Mouse (Mus musculus) left cerebral cortex, postnatal 10 days (tissue): ENCODE data around the gene Dok3. TPM values are rescaled to one million over a fixed set of nuclear protein-coding genes. Genes with fewer than 3 reads are reported as not detected.

Experiments
- DNase-seq, 2 experiments: peaks; one replicate each; pipeline ENCODE4 v3.0.0; 2021 to 2022; ENCODE audit warnings: low spot score in 2 of 2, mixed read lengths in 1 of 2; ENCODE audit errors: extremely low spot score in 1 of 2
- intact Hi-C: fragments of 180-260 bp; cut with DNase I; formaldehyde crosslinking; loops from one replicate; pipeline ENCODE4 v1.15.1; 2025
- total RNA-seq, 2 experiments: library from RNA; stranded (reverse); gene quantifications; 2 replicates each; pipeline ENCODE4 v1.2.3; 2021

Dok3 gene
- total RNA-seq, 2 experiments from 2014 or later: 4.3 to 4.5 TPM

- DNase-seq: peak in 1 of 2 experiments; percentile 62
- intact Hi-C loops: loop anchor here (5.0 kb wide), 1 partner anchor 90 kb away; no protein-coding TSS in a partner anchor
These were observed 16.6 kb downstream of the Dok3 start for GRCm38 (mm10) chr13:55512379-55513031.

- no peak for DNase-seq
- intact Hi-C loops: loop anchor here (5.0 kb wide), 1 partner anchor 89 kb away; no protein-coding TSS in a partner anchor
These were observed 17.6 kb downstream of the Dok3 start for GRCm38 (mm10) chr13:55511492-55511861.

GRCm38 (mm10) chr13:55510668-55511491, 18.2 kb downstream of the Dok3 start:
- intact Hi-C loops: loop anchor here (5.0 kb wide), 1 partner anchor 89 kb away; no protein-coding TSS in a partner anchor
- peak in 1 of 2 experiments; percentile 86 for DNase-seq

- intact Hi-C loops: loop anchor here (5.0 kb wide), 1 partner anchor 88 kb away; no protein-coding TSS in a partner anchor
- DNase-seq: no peak
These were observed 18.8 kb downstream of the Dok3 start for GRCm38 (mm10) chr13:55510332-55510667.

GRCm38 (mm10) chr13:55508531-55508930, 20.6 kb downstream of the Dok3 start:
- intact Hi-C loops: no loop called here
- no peak for DNase-seq

- DNase-seq: no peak
- intact Hi-C loops: no loop called here
These were observed 21.2 kb downstream of the Dok3 start for GRCm38 (mm10) chr13:55507877-55508276.

- DNase-seq: no peak
- intact Hi-C loops: no loop called here
These were observed 22.4 kb downstream of the Dok3 start for GRCm38 (mm10) chr13:55506697-55507096.

- intact Hi-C loops: no loop called here
- no peak for DNase-seq
These were observed 23.3 kb downstream of the Dok3 start for GRCm38 (mm10) chr13:55505810-55506209.

GRCm38 (mm10) chr13:55504390-55504789, 24.7 kb downstream of the Dok3 start:
- intact Hi-C loops: no loop called here
- DNase-seq: no peak

- intact Hi-C loops: no loop called here
- DNase-seq: no peak
These were observed 26.7 kb downstream of the Dok3 start for GRCm38 (mm10) chr13:55502405-55502804.

GRCm38 (mm10) chr13:55500575-55500974, 28.5 kb downstream of the Dok3 start:
- intact Hi-C loops: no loop called here

GRCm38 (mm10) chr13:55498906-55499305, 30.2 kb downstream of the Dok3 start:
- DNase-seq: no peak
- intact Hi-C loops: no loop called here

More at GRCm38 (mm10) chr13:55500575-55500974, 28.5 kb downstream of the Dok3 start:
- no peak for DNase-seq

GRCm38 (mm10) chr13:55496661-55497060, 32.4 kb downstream of the Dok3 start:
- no peak for DNase-seq
- intact Hi-C loops: no loop called here

GRCm38 (mm10) chr13:55495702-55496101, 33.4 kb downstream of the Dok3 start:
- intact Hi-C loops: no loop called here
- no peak for DNase-seq

- no peak for DNase-seq
- intact Hi-C loops: no loop called here
These were observed 34.0 kb downstream of the Dok3 start for GRCm38 (mm10) chr13:55494883-55495621.

- intact Hi-C loops: no loop called here
- DNase-seq: no peak
These were observed 34.8 kb downstream of the Dok3 start for GRCm38 (mm10) chr13:55494257-55494656.

- peak in 1 of 2 experiments; percentile 81 for DNase-seq
- intact Hi-C loops: no loop called here
These were observed 41.3 kb downstream of the Dok3 start, which contains the start of gene Dbn1 for GRCm38 (mm10) chr13:55487578-55488498. TSS of gene Dbn1 (minus strand) at chr13:55488111.

GRCm38 (mm10) chr13:55486916-55487577, 42.0 kb downstream of the Dok3 start:
- DNase-seq: peak in 1 of 2 experiments; percentile 72

More at GRCm38 (mm10) chr13:55486916-55487577, 42.0 kb downstream of the Dok3 start:
- intact Hi-C loops: no loop called here
